Mouse (Mus musculus) midbrain, embryonic 16.5 days (tissue): ENCODE measurements around the gene Rnaset2a. TPM values are rescaled to one million over a fixed set of nuclear protein-coding genes. Genes with fewer than 3 reads are reported as not detected.
"Not testable (repeated sequence)": the region's sequence is repeated elsewhere in the genome, so short reads cannot be mapped to it uniquely, and the experiment has no call there.

Experiments used
- ATAC-seq: fragments of 200-750 bp; cut with Nextera tagmentation; 2 replicates; pipeline ENCODE4 v1.8.0; 2017; ENCODE audit warnings: moderate TSS enrichment
- H3K27ac ChIP-seq: fragments of 300-500 bp; sonication (generic); 2 replicates; pipeline ENCODE4 v1.5.1; 2014; ENCODE audit warnings: mild to moderate bottlenecking, low read length, mixed read lengths
- H3K27me3 ChIP-seq: fragments of 300-500 bp; sonication (generic); 2 replicates; pipeline ENCODE4 v1.6.1; 2014; ENCODE audit warnings: low read depth, low read length, mixed read lengths; ENCODE audit not compliant: control insufficient read depth, insufficient read depth
- H3K36me3 ChIP-seq: fragments of 300-500 bp; sonication (generic); 2 replicates; pipeline ENCODE4 v1.6.1; 2014; ENCODE audit warnings: mild to moderate bottlenecking, low read length, moderate library complexity, mixed read lengths; ENCODE audit not compliant: control insufficient read depth, insufficient read depth
- H3K4me1 ChIP-seq: fragments of 300-500 bp; sonication (generic); 2 replicates; pipeline ENCODE4 v1.6.1; 2014; ENCODE audit warnings: mild to moderate bottlenecking, low read length, mixed read lengths; ENCODE audit not compliant: control insufficient read depth, insufficient read depth
- H3K4me2 ChIP-seq: fragments of 300-500 bp; sonication (generic); 2 replicates; pipeline ENCODE4 v1.6.1; 2014; ENCODE audit warnings: mild to moderate bottlenecking, low read length, mixed read lengths
- H3K4me3 ChIP-seq: fragments of 300-500 bp; sonication (generic); 2 replicates; pipeline ENCODE4 v1.5.1; 2014; ENCODE audit warnings: low read depth, mild to moderate bottlenecking, low read length, moderate library complexity, mixed read lengths
- H3K9ac ChIP-seq: fragments of 300-500 bp; sonication (generic); 2 replicates; pipeline ENCODE4 v1.6.1; 2014; ENCODE audit warnings: low read depth, low read length, mixed read lengths
- H3K9me3 ChIP-seq: fragments of 300-500 bp; sonication (generic); replicated peaks from 2 replicates; pipeline ENCODE4 v1.6.1; 2014; ENCODE audit warnings: mild to moderate bottlenecking, low read length, mixed read lengths; ENCODE audit not compliant: control insufficient read depth, poor library complexity, severe bottlenecking
- WGBS: fragments of 180-500 bp; shearing (Covaris S2); extraction: QIAGEN DNeasy Blood & Tissue Kit; methylation state at CpG from one replicate; pipeline ENCODE4 v1.1.7; 2014; 5-methylcytosine and 5-hydroxymethylcytosine counted together
- polyA plus RNA-seq: library from polyadenylated mRNA; unstranded; fragments of >200 nt; fragmentation: Nextera tagmentation; extraction: Ambion mirVana; gene quantifications from 2 replicates; pipeline ENCODE4 v1.2.1, GENCODE M21; 2015

Gene Rnaset2a
- polyA plus RNA-seq: 8.2 and 10.4 TPM in 2 replicates

GRCm38 (mm10) chr17:8147439-8148316 is at the start of gene Rnaset2a, which contains the start of gene Gm49673:
Rnaset2a (minus strand) TSS chr17:8148097.
Gm49673 (minus strand) TSS chr17:8147788.
- Histone ChIP-seq H3K4me3 (peak within 1 kb of the TSS; percentile 48), H3K9ac (peak within 1 kb of the TSS; percentile 63; the same call in 1 of the 2 replicates), H3K4me2 (peak within 1 kb of the TSS; percentile 65)
- H3K27me3 ChIP-seq, H3K36me3 ChIP-seq, H3K27ac ChIP-seq, H3K9me3 ChIP-seq, H3K4me1 ChIP-seq: not testable (repeated sequence)
- ATAC-seq: peak; percentile 95
- under 1% methylated on average over 46 of the region's 67 CpGs for WGBS

DNA sequence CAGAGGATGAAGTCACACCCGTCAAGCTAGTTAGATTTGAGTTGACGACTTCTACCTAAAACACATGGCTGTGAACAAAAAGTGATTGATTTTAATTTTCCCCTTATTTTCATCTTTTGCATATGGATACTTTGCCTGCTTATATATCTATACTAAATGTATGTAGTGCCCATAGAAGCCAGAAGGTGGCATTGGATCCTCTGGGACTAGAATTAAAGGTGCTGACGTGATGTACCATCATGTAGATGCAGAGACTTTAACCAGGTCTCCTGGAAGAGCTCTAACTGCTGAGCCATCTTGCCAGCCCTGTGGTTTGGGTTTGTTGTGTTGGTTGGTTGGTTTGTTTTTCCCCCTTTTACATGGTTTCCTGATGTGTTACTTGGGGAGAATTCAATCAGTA is 49.8 kb upstream of the Rnaset2a start:
- no peaks in the 10 kb centered on the region for H3K4me1 ChIP-seq
- no peaks in the 10 kb centered on the region for H3K36me3 ChIP-seq
- H3K27me3 ChIP-seq: no peaks in the 10 kb centered on the region
- ATAC-seq: no peak
- no peak overlapping the region for H3K27ac ChIP-seq
- no peak overlapping the region for H3K9ac ChIP-seq
- H3K4me3 ChIP-seq: no peak overlapping the region
- H3K9me3 ChIP-seq: no peaks in the 10 kb centered on the region
- 74% methylated on average over 3 of the region's 3 CpGs for WGBS
- no peak overlapping the region for H3K4me2 ChIP-seq

DNA sequence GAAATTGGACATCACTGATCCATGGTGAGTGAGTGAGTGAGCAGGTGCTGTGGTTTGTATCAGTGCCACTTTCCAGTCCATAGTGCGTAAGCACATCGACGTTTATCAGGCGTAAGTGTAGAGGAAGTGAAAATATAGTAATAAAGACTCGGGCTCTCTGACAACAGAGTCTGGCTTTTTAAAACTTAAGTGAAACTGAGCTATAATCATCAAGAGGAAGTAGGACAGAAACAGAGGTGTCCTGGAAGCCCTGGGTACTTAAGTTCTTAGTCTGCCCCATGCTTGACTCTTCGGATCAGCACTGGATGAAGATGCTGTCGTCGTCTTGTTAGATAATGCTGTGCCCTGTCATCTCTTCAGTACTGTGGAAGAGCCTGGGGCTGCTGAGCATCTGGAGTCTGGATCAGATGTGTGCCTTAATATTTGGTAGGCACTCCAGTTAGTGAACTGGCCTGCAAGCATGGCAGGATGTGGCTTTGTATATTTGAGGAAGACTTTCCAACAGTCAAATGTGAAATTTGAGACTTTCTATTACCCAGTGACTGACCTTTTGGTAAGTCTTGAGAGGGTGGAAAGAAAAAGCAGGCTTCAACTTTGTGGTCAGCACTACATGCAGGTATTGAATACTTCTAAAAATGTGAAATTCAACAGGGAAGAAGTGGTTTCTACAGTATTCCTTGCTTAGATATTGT is 47.9 kb upstream of the Rnaset2a start:
- H3K36me3 ChIP-seq: peaks cover 5% of the 10 kb centered on the region; the same call in 1 of the 2 replicates
- H3K27me3 ChIP-seq: no peaks in the 10 kb centered on the region
- H3K4me1 ChIP-seq: no peaks in the 10 kb centered on the region
- no peak overlapping the region for H3K4me2 ChIP-seq
- ATAC-seq: no peak
- 97% methylated on average over 8 of the region's 8 CpGs for WGBS
- H3K9me3 ChIP-seq: no peaks in the 10 kb centered on the region
- H3K9ac ChIP-seq: no peak overlapping the region
- no peak overlapping the region for H3K4me3 ChIP-seq
- no peak overlapping the region for H3K27ac ChIP-seq

DNA sequence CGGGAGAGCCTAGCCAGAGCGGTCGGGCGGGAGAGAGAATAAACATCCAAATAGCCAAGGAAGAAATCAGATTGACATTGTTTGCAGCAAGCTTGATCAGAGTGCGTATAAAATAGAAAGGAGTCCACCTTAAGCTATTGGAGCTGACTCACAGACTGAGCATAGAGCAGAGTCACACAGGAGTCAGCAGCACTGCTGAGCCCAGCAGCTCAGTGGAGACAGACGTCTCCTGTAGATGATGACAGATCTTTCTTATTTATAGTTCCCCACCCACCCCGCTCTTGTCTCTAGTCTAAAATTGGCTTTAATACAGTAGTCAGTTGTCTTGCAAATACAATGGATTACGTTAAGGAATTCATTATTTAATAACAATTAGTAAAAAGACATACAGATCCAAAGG is 45.8 kb upstream of the Rnaset2a start:
- no peak overlapping the region for H3K27ac ChIP-seq
- H3K36me3 ChIP-seq: peaks cover 6% of the 10 kb centered on the region; the same call in 1 of the 2 replicates
- H3K4me3 ChIP-seq: no peak overlapping the region
- no peaks in the 10 kb centered on the region for H3K27me3 ChIP-seq
- H3K4me2 ChIP-seq: no peak overlapping the region
- ATAC-seq: no peak
- no peaks in the 10 kb centered on the region for H3K9me3 ChIP-seq
- 94% methylated on average over 8 of the region's 8 CpGs for WGBS
- H3K9ac ChIP-seq: no peak overlapping the region
- no peaks in the 10 kb centered on the region for H3K4me1 ChIP-seq

GRCm38 (mm10) chr17:8184217-8184616 is 36.3 kb upstream of the Rnaset2a start:
- H3K4me2 ChIP-seq: no peak overlapping the region
- H3K9me3 ChIP-seq: no peaks in the 10 kb centered on the region
- no peak overlapping the region for H3K27ac ChIP-seq
- no peaks in the 10 kb centered on the region for H3K4me1 ChIP-seq
- peaks cover 25% of the 10 kb centered on the region for H3K36me3 ChIP-seq
- no peak overlapping the region for H3K9ac ChIP-seq
- WGBS: 92% methylated on average over 7 of the region's 7 CpGs
- H3K4me3 ChIP-seq: no peak overlapping the region
- no peaks in the 10 kb centered on the region for H3K27me3 ChIP-seq
- ATAC-seq: no peak

DNA sequence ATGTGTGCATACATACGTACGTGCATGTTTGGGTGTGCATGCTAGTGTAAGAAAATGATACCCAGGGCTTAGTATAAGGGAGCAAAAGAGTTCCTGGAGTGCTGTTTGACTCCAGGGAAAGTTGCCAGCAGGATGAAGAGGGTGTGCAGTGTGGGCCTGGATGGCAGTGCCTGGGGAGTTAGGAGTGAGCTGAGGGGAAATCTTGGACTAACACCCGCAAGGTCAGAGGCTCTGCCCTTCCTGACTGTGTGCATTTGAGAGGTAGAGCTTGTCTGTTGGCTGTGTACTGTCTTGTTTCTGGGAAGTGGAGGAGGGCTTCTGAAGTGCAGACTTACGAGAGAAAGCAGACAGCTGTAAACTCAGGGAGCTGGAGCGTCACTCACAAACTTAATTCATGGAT is 35.9 kb upstream of the Rnaset2a start:
- ATAC-seq: no peak

GRCm38 (mm10) chr17:8177090-8177489 is 29.2 kb upstream of the Rnaset2a start:
- 28% methylated on average over 5 of the region's 5 CpGs for WGBS
- no peak overlapping the region for H3K4me2 ChIP-seq
- no peak overlapping the region for H3K4me3 ChIP-seq
- no peak overlapping the region; the same call in 1 of the 2 replicates for H3K27ac ChIP-seq
- no peaks in the 10 kb centered on the region for H3K4me1 ChIP-seq
- H3K9ac ChIP-seq: no peak overlapping the region
- ATAC-seq: peak; percentile 64; the same call in 1 of the 2 replicates
- H3K9me3 ChIP-seq: no peaks in the 10 kb centered on the region
- H3K27me3 ChIP-seq: no peaks in the 10 kb centered on the region
- H3K36me3 ChIP-seq: peaks cover 25% of the 10 kb centered on the region

More for the DNA sequence above, 35.9 kb upstream of the Rnaset2a start:
- H3K4me2 ChIP-seq: no peak overlapping the region
- no peak overlapping the region for H3K9ac ChIP-seq
- no peaks in the 10 kb centered on the region for H3K4me1 ChIP-seq
- no peak overlapping the region for H3K4me3 ChIP-seq
- H3K27me3 ChIP-seq: no peaks in the 10 kb centered on the region
- H3K27ac ChIP-seq: no peak overlapping the region
- 91% methylated on average over 5 of the region's 5 CpGs for WGBS
- no peaks in the 10 kb centered on the region for H3K9me3 ChIP-seq
- H3K36me3 ChIP-seq: peaks cover 26% of the 10 kb centered on the region

- WGBS: 88% methylated on average over 4 of the region's 4 CpGs
- no peak for ATAC-seq
Observed at GRCm38 (mm10) chr17:8171081-8171480, 23.2 kb upstream of the Rnaset2a start.

GRCm38 (mm10) chr17:8170331-8170730 is 22.4 kb upstream of the Rnaset2a start:
- Histone ChIP-seq H3K4me1 (no peaks in the 10 kb centered on the region), H3K27ac (no peak overlapping the region), H3K4me3 (no peak overlapping the region), H3K9me3 (no peaks in the 10 kb centered on the region), H3K36me3 (peaks cover 14% of the 10 kb centered on the region; the same call in 1 of the 2 replicates), H3K27me3 (no peaks in the 10 kb centered on the region), H3K9ac (no peak overlapping the region), H3K4me2 (no peak overlapping the region)
- ATAC-seq: no peak
- 95% methylated on average over 7 of the region's 7 CpGs for WGBS

More at GRCm38 (mm10) chr17:8171081-8171480, 23.2 kb upstream of the Rnaset2a start:
- H3K9ac ChIP-seq: no peak overlapping the region
- peaks cover 18% of the 10 kb centered on the region for H3K36me3 ChIP-seq
- no peak overlapping the region for H3K27ac ChIP-seq
- no peaks in the 10 kb centered on the region for H3K9me3 ChIP-seq
- H3K4me1 ChIP-seq: no peaks in the 10 kb centered on the region
- H3K27me3 ChIP-seq: no peaks in the 10 kb centered on the region
- no peak overlapping the region for H3K4me3 ChIP-seq
- H3K4me2 ChIP-seq: no peak overlapping the region
